Mouse (Mus musculus) limb, embryonic 14.5 days (tissue): ENCODE results near the gene 1700011M02Rik. TPM values are rescaled to one million over a fixed set of nuclear protein-coding genes. Genes with fewer than 3 reads are reported as not detected.
"Not testable (repeated sequence)": the region's sequence is repeated elsewhere in the genome, so short reads cannot be mapped to it uniquely, and the experiment has no call there.

Experiments
- ATAC-seq: fragments of 200-750 bp; cut with Nextera tagmentation; 2 replicates; pipeline ENCODE4 v1.8.0; 2017; ENCODE audit warnings: low read depth, moderate number of reproducible peaks, moderate TSS enrichment; ENCODE audit not compliant: low FRiP score
- DNase-seq: peaks from one replicate; pipeline ENCODE4 v3.0.0-alpha.2; 2015; ENCODE audit warnings: low spot score
- H3K27ac ChIP-seq: fragments of 300-500 bp; sonication (generic); replicated peaks from 2 replicates; pipeline ENCODE4 v1.5.1; 2014; ENCODE audit warnings: low read depth, mild to moderate bottlenecking, low read length, moderate library complexity, mixed read lengths
- H3K27me3 ChIP-seq: fragments of 300-500 bp; sonication (generic); 2 replicates; pipeline ENCODE4 v1.6.1; 2014; ENCODE audit warnings: low read length, mixed read lengths; ENCODE audit not compliant: control insufficient read depth, insufficient read depth
- H3K36me3 ChIP-seq: fragments of 300-500 bp; sonication (generic); 2 replicates; pipeline ENCODE4 v1.6.1; 2014; ENCODE audit warnings: mild to moderate bottlenecking, low read length, moderate library complexity, mixed read lengths; ENCODE audit not compliant: control insufficient read depth, insufficient read depth
- H3K4me1 ChIP-seq: fragments of 300-500 bp; sonication (generic); 2 replicates; pipeline ENCODE4 v1.6.1; 2014; ENCODE audit warnings: antibody characterized with exemption, low read length, mixed read lengths; ENCODE audit not compliant: control insufficient read depth, insufficient read depth
- H3K4me2 ChIP-seq: fragments of 300-500 bp; sonication (generic); replicated peaks from 2 replicates; pipeline ENCODE4 v1.6.1; 2014; ENCODE audit warnings: low read depth, mild to moderate bottlenecking, low read length, moderate library complexity; ENCODE audit not compliant: severe bottlenecking
- H3K4me3 ChIP-seq: fragments of 300-500 bp; sonication (generic); replicated peaks from 2 replicates; pipeline ENCODE4 v1.5.1; 2014; ENCODE audit warnings: low read length
- H3K9ac ChIP-seq: fragments of 300-500 bp; sonication (generic); 2 replicates; pipeline ENCODE4 v1.6.1; 2014; ENCODE audit warnings: mild to moderate bottlenecking, low read depth, low read length, moderate library complexity; ENCODE audit not compliant: severe bottlenecking
- H3K9me3 ChIP-seq: fragments of 300-500 bp; sonication (generic); 2 replicates; pipeline ENCODE4 v1.6.1; 2016; ENCODE audit warnings: low read length; ENCODE audit not compliant: control insufficient read depth
- POLR2A ChIP-seq: fragments of 200-500 bp; IDR thresholded peaks from 2 replicates; pipeline ENCODE4 v1.8.0; 2012; ENCODE audit warnings: inconsistent platforms, mild to moderate bottlenecking, moderate library complexity, borderline replicate concordance; ENCODE audit not compliant: insufficient read depth, insufficient read length; ENCODE audit errors: extremely low read depth
- WGBS: fragments of 180-500 bp; shearing (Covaris S2); extraction: QIAGEN DNeasy Blood & Tissue Kit; methylation state at CpG from one replicate; pipeline ENCODE4 v1.1.7; 2014; 5-methylcytosine and 5-hydroxymethylcytosine counted together
- polyA plus RNA-seq, 2 experiments: library from polyadenylated mRNA; depleted of rRNA in 1 of 2; stranded (reverse) in 1 of 2; unstranded in 1 of 2; fragments of >200 nt; fragmentation: Nextera tagmentation in 1 of 2; extraction: Ambion mirVana in 1 of 2; gene quantifications; 2 replicates each; pipeline versions ENCODE4 v1.2.1 to v1.2.3; 2012 to 2014

1700011M02Rik gene
- polyA plus RNA-seq, 2 experiments, result not detected

DNA sequence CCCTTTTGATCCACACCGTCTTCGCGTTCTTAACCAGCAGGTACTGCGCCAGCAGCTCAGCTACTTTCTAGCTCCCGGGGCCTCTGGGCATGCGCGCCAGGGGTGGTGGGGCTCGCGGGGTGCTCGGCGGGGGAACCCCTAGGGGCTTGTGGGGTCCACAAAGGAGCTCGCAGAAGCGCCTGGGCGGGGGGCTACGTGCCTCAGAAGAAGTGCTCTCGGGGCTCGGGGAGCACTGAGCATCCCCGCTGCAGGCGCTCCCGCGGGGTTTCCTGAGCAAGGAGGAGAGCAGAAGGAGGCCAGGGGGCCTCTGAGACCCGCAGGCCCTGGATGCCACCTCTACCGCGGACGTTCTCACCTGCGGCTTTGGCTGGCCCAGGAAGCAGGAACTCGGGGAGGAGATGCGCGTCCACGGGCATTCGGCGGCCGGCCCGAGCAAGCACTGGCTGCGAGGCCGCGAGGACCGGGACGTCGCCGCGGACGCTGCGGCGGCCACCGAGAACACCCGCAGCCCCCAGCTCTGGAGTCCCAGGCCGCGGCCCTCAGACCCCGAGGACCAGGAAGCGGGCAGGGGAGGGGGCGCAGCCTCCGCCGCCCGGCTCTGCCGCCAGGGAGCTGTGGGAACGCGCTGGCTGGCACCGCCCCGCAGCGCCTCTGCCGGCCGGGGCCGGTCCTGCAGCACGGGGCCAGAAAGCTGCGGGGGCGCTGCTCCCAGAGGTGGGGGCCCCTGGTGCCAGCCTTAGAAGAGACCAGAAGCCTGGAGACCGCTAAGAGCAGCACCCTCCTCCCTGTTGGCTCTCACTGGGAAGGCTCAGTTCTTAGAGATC, 25.1 kb downstream of the 1700011M02Rik start:
- Histone ChIP-seq H3K27me3 (peaks cover 5% of the 10 kb centered on the region; the same call in 1 of the 2 replicates), H3K4me1 (no peaks in the 10 kb centered on the region), H3K36me3 (no peaks in the 10 kb centered on the region), H3K9me3 (no peaks in the 10 kb centered on the region), H3K9ac (peak overlapping the region; percentile 74), H3K27ac (no peak overlapping the region), H3K4me2 (peak overlapping the region; percentile 61), H3K4me3 (peak overlapping the region; percentile 51)
- WGBS, result 28% methylated on average over 31 of the region's 68 CpGs
- DNase-seq, result peak; percentile 11
- ATAC-seq, result peak; percentile 78
- no peak for TF ChIP-seq POLR2A

DNA sequence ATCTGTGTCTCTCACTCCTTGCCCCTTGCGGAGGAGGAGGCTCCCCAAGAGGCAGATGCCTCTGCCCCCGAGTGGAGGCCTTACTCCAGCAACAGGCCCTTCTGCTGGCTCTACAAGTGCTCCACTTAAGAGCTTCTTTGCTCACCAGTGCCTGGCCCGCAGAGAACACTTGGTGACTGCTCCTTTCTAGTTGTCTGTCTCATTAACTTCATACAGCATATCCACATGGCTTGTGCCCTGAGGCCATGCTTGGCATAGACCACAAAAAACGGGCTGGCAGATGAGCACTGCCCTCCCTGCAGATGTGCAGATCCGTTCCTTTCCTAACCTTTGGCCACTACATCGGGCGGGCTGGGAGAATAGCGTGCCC, 25.7 kb downstream of the 1700011M02Rik start:
- ATAC-seq, result no peak
- H3K9me3 ChIP-seq, result no peaks in the 10 kb centered on the region
- no peak overlapping the region for H3K27ac ChIP-seq
- peak overlapping the region; percentile 51 for H3K4me3 ChIP-seq
- no peak for TF ChIP-seq POLR2A
- WGBS, result 45% methylated on average over 8 of the region's 8 CpGs
- H3K9ac ChIP-seq, result peak overlapping the region; percentile 74; the same call in 1 of the 2 replicates
- H3K27me3 ChIP-seq, result peaks cover 5% of the 10 kb centered on the region; the same call in 1 of the 2 replicates
- H3K4me2 ChIP-seq, result peak overlapping the region; percentile 61
- no peaks in the 10 kb centered on the region for H3K36me3 ChIP-seq
- no peaks in the 10 kb centered on the region for H3K4me1 ChIP-seq
- no peak for DNase-seq

DNA sequence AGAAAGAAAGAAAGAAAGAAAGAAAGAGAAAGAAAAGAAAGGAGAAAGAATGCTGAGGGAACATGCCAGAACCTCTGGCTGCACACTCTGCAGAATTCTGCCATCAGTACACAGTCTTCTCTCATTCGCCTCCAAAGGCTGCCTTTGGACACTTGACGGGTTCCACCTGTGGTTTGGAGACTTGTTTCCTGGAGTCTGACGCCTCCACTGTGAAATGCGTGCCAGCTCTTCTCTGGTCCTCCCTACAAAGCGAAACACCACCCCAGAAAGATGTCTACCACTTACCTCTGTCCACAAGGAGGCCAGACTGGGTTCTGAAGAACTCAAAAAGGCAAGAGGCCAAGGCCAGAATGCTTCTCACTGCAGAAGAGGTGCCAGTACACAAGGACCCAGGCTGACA, 28.0 kb downstream of the 1700011M02Rik start:
- ATAC-seq (no peak), DNase-seq (no peak)
- no peak overlapping the region for H3K4me3 ChIP-seq
- H3K27ac ChIP-seq, result no peak overlapping the region
- 55% methylated on average over 5 of the region's 5 CpGs for WGBS
- TF ChIP-seq POLR2A, result no peak
- no peaks in the 10 kb centered on the region for H3K36me3 ChIP-seq
- H3K9ac ChIP-seq, result no peak overlapping the region
- H3K27me3 ChIP-seq, result peaks cover 5% of the 10 kb centered on the region; the same call in 1 of the 2 replicates
- H3K9me3 ChIP-seq, result no peaks in the 10 kb centered on the region
- no peak overlapping the region for H3K4me2 ChIP-seq
- H3K4me1 ChIP-seq, result no peaks in the 10 kb centered on the region

DNA sequence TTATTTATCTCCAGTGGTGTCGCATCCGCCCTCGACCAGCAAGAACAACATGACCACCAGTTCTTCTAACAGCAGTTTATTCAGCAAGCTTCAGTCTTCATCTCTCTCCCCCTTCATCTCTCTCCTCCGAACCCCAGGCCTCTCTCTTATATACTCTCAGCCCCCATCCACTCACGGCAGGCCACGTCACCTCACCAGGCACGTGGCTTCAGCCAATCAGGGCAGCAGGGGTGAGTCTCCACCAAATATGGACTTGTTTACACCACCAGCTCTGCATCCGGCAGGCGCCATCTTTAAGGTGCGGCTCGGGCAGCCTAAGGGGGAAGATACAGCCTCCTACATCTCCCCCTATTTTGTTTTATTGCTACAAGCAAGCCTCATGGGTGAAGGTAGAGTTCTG, 41.4 kb downstream of the 1700011M02Rik start:
- not testable (repeated sequence) for H3K27me3 ChIP-seq, H3K9ac ChIP-seq, H3K27ac ChIP-seq, H3K4me1 ChIP-seq, ATAC-seq, H3K4me2 ChIP-seq, DNase-seq, H3K9me3 ChIP-seq, H3K36me3 ChIP-seq, H3K4me3 ChIP-seq
- WGBS, result 87% methylated on average over 11 of the region's 11 CpGs

DNA sequence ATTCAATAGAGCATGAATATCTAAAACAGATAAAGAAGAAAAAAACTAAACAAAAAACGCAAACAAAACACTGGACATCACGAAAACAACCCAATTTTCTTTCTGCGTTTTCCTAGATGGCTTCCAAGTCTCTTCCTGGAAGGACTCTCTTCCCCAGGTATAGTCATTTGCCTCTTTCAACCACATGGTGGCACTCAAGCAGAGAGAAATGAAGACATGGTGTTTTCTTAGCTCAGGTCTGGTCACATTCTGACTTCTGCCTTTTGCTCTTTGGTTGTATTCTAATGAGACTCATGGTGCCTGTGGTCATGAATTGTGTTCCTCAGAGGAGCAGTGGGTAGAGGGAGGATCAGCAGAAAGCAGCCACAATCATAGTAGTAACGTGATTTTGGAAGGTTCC, 50.2 kb downstream of the 1700011M02Rik start:
- Histone ChIP-seq H3K4me3 (no peak overlapping the region), H3K4me1 (no peaks in the 10 kb centered on the region), H3K9me3 (no peaks in the 10 kb centered on the region), H3K9ac (no peak overlapping the region), H3K27ac (no peak overlapping the region), H3K27me3 (no peaks in the 10 kb centered on the region), H3K36me3 (no peaks in the 10 kb centered on the region), H3K4me2 (no peak overlapping the region)
- ATAC-seq, result no peak
- DNase-seq, result no peak
- no peak for TF ChIP-seq POLR2A
- 29% methylated on average over 4 of the region's 4 CpGs for WGBS

Other genes with a start within 250 kb of the 1700011M02Rik start
- gene Gm3880, start 221.9 kb upstream of the 1700011M02Rik start, polyA plus RNA-seq (2012; rRNA removed), result not detected in 2 replicates
- not detected in 2 replicates for gene Gm3880, start 221.9 kb upstream of the 1700011M02Rik start, polyA plus RNA-seq (2014; fragmentation: Nextera tagmentation; extraction: Ambion mirVana)
- not detected in 2 replicates for gene Gm9112, start 201.3 kb upstream of the 1700011M02Rik start, polyA plus RNA-seq (2012; rRNA removed)
- gene Gm9112, start 201.3 kb upstream of the 1700011M02Rik start, polyA plus RNA-seq (2014; fragmentation: Nextera tagmentation; extraction: Ambion mirVana), result not detected in 2 replicates
- not detected in 2 replicates for gene Dmrtc1b, start 201.0 kb upstream of the 1700011M02Rik start, polyA plus RNA-seq (2012; rRNA removed)
- gene Dmrtc1b, start 201.0 kb upstream of the 1700011M02Rik start, polyA plus RNA-seq (2014; fragmentation: Nextera tagmentation; extraction: Ambion mirVana), result not detected in 2 replicates
- 0.23 TPM in 1 of 2 replicates, not detected in the other for gene Dmrtc1c1, start 105.9 kb upstream of the 1700011M02Rik start, polyA plus RNA-seq (2012; rRNA removed)
- not detected in 2 replicates for gene Dmrtc1c1, start 105.9 kb upstream of the 1700011M02Rik start, polyA plus RNA-seq (2014; fragmentation: Nextera tagmentation; extraction: Ambion mirVana)
- not detected in 2 replicates for gene Dmrtc1c2, start 54.3 kb upstream of the 1700011M02Rik start, polyA plus RNA-seq (2012; rRNA removed)
- gene Dmrtc1c2, start 54.3 kb upstream of the 1700011M02Rik start, polyA plus RNA-seq (2014; fragmentation: Nextera tagmentation; extraction: Ambion mirVana), result not detected in 2 replicates
- 0.08 TPM in 1 of 2 replicates, not detected in the other for gene 1700031F05Rik, start 40.9 kb upstream of the 1700011M02Rik start, polyA plus RNA-seq (2012; rRNA removed)
- gene 1700031F05Rik, start 40.9 kb upstream of the 1700011M02Rik start, polyA plus RNA-seq (2014; fragmentation: Nextera tagmentation; extraction: Ambion mirVana), result not detected in 2 replicates
- gene Dmrtc1a, start 218 bp upstream of the 1700011M02Rik start, polyA plus RNA-seq (2012; rRNA removed), result 0.55 and 1.1 TPM in 2 replicates
- 0.94 and 1.0 TPM in 2 replicates for gene Dmrtc1a, start 218 bp upstream of the 1700011M02Rik start, polyA plus RNA-seq (2014; fragmentation: Nextera tagmentation; extraction: Ambion mirVana)
- gene 1700018G05Rik, start 19.5 kb downstream of the 1700011M02Rik start, polyA plus RNA-seq (2012; rRNA removed), result not detected in 2 replicates
- not detected in 2 replicates for gene 1700018G05Rik, start 19.5 kb downstream of the 1700011M02Rik start, polyA plus RNA-seq (2014; fragmentation: Nextera tagmentation; extraction: Ambion mirVana)